Mouse (Mus musculus): ENCODE measurements around the gene Enpp1. TPM values are rescaled to one million over a fixed set of nuclear protein-coding genes. Genes with fewer than 3 reads are reported as not detected.
"Not testable (repeated sequence)": the region's sequence is repeated elsewhere in the genome, so short reads cannot be mapped to it uniquely, and the experiment has no call there.

Gene Enpp1
- total RNA-seq, 2 experiments from 2014 or later = 0.26 to 0.83 TPM

DNA sequence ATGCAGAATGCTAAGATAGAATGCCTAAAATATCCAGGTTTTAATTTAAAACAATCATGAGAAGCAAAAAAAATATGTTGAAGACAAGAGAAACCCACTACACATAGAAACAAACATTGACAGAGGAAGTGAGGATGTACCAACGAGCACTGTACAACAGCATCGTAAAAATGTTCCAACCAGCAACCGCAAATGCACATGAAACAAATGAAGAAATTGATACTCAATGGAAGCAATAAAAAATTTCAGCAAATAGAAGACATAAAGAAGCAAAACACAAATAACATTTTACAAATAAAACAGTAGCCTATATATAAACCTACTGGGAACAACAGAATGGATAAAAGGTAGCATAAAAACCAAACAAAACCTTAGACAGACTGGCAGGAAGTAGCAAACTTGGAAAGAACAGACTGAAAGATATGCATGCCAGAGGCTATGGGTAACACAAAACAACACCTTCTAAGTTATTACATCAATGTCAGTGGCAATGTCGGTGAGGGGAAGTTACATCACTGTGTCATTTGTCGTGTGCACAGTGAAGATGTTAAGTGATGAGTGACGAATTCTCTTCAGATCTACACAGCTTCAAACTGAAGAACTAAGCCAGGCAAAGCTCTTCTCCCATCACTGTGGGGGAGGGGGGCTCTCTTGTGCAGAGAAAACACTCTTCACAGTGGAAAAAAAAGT lies 71.6 kb downstream of the Enpp1 start:
- ATAC-seq (ENCODE audit: poor library complexity, severe bottlenecking) = peak; percentile 38

DNA sequence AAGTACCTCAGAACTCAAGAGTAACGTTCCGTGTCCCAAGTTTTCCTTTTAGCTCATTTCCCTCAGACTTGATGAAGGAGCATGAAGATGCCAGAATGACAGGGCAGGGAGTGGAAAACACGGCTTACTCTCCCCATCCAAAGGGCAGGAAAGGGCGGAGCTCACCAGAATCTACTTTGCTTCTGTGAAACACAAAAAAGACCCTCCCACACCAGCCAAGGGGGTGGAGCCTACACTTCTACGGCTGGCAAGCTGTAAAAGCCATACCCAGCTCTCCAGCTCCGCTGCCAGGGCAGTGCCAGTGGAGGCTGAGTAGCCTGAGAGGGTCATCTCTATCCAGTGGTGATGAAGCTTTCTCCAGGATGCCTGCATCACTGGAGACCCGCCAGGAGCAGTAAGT lies 72.4 kb downstream of the Enpp1 start:
- ATAC-seq (ENCODE audit: poor library complexity, severe bottlenecking) = no peak

DNA sequence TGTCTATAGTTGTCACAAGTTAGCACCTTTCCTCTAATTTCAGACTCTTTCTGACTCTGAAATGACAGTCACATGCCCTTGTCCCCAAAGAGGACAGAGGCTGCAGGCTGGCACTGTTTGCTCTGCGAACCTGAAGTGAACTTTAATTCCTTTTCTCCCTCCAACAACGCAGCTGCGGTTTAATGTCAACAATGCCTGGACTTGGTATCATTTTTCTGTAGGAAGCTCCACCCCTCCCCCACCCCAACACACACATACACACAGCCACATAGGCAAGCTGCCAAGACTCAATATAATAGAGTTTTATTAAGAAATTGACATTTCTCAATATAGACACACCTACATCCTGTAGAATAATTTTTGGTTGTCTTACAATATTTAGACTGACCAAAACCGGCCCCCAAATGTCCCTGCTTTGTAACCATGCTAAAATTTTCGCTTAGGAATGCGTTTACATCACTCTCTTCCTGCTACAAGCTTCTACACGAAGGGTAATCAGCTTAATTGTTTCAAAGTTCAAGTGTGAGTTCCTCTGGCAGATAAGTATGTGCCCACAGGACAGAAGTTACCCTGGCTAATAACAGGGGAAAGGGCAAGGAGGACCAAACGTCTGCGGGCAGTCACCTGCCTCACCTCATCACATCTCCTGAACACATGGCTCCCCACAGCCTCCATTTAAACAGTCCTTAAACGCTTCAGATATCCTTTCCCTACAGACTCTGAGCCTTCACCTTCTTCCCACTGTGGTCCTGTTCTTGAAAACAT lies 73.5 kb downstream of the Enpp1 start:
- ATAC-seq (ENCODE audit: poor library complexity, severe bottlenecking) = no peak

DNA sequence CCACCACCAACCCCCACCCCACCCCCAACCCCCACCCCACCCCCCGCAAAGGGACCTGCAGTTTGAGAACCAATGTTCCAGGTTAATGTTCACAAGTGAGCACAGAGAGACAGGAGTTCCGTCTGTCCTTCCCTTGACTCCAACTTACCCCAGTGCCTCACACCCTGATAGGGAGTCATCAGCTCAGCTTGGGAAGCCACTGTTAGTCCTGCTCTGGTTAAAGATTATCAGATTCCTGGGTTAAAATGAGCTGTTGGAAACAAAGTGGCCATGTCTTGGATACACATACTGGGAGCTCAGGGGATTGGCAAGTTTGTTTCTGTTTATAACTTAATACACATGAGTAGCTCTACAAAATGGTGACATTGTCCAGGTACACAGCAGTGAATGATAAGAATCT lies 75.0 kb downstream of the Enpp1 start:
- no peak for ATAC-seq (ENCODE audit: poor library complexity, severe bottlenecking)

DNA sequence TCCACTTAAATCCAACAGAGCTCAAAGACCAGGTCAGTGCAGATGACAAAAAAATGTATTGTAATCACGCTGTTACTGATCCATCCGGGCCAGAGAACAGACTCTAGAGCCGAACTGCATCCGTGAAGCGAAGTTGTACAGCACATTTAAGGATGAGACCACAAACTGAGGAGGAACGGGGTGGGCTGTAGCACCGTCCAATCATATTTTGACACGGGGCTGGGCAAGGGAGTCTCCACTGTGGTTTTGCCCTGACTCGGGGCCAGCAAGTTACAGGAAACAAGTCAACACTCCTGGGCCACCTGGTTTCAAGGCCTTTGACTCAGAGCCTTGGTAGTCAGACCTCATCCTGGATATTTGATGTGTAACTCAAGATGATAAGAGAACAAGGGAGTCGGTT lies 76.1 kb downstream of the Enpp1 start:
- ATAC-seq (ENCODE audit: poor library complexity, severe bottlenecking) = peak; percentile 53

DNA sequence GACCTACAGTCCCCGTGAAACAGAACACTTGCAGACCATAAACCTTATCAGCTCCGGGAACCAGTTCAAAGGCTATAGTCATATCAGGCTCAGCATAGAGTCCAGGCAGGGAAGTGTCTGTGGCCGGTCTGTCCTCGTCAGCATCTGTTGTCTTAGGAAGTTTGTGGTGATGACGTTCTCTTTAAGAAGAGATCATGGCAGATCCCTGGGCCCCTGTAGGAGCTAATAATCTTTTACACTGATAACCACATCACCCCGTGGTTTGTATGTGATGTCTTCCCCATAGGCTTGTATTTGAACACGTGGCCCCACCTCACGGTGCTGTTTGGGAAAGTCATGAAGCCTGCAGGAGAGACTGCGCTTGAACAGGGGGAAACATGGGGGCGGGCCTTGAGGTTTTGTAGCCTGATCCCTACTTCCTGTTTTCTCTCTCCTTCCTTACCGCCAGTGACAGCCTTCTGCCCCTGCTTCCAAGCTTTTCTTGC lies 76.6 kb downstream of the Enpp1 start:
- peak; percentile 78 for ATAC-seq (ENCODE audit: poor library complexity, severe bottlenecking)

DNA sequence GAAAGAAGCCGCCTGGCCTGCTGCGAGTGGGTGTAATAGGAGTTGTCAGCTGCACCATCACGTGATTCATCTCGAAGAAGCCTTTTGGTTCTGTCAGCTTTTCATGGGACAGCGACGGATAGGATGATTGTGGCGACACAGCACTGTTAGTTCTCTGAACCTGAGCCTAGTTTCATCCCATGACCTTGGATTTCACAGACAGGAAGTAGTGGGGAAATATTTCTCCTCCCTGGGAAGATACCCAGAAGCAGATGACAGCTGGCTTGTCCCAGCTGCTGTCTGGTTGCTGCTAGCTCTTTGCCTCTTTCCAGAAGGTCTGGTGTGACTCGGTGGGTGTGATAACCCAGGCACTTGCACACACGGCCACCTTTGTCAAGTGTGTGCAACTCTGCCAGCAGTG lies 77.7 kb downstream of the Enpp1 start:
- ATAC-seq (ENCODE audit: poor library complexity, severe bottlenecking) = peak; percentile 23; the same call in 1 of the 2 replicates

DNA sequence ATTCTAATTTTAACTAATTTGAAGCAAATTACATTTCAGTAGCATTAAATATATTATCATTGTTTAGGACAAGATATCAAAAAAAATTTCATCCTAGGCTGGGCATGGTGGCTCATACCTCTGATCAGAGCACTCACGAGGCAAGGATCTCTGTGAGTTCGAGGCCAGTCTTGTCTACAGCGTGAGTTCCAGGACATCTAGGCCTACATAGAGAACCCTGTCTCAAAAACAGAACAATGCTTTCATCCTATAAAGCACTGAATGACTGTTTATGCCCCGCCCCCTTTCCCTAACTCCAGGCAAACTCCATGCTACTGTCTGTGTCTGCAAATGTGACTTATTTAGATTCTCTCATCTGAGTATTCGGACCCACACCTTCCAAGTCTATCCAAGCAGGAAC lies 80.8 kb downstream of the Enpp1 start:
- no peak for ATAC-seq (ENCODE audit: poor library complexity, severe bottlenecking)

DNA sequence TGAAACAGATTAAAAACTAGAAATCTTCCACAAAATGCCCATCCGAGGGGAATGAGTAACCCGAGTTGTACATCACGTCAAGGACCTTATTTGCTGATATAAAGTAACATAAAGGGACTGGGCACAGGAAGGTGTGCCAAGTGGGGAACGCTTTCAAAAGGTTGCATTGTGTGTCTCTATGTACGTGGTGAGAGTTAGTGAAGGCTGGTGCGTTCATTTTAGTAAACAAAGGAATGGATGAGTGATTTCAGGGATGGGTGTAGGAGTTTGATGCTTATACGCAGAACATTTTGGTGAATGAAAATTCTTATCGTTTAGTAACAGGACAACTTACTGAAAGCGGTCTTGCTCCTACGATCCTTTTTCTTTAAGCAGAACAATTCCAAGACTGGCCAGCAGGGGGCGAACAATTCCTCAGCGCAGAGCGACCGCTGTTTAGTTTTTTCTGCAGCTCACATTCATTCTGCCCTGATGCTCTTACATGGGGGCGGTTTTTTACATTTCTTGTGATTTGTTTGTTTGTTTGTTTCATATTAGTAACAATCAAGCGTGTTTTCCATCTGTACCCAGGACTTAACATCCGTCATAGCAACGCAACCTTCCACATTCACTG lies 81.4 kb downstream of the Enpp1 start:
- ATAC-seq (ENCODE audit: poor library complexity, severe bottlenecking) = peak; percentile 60

DNA sequence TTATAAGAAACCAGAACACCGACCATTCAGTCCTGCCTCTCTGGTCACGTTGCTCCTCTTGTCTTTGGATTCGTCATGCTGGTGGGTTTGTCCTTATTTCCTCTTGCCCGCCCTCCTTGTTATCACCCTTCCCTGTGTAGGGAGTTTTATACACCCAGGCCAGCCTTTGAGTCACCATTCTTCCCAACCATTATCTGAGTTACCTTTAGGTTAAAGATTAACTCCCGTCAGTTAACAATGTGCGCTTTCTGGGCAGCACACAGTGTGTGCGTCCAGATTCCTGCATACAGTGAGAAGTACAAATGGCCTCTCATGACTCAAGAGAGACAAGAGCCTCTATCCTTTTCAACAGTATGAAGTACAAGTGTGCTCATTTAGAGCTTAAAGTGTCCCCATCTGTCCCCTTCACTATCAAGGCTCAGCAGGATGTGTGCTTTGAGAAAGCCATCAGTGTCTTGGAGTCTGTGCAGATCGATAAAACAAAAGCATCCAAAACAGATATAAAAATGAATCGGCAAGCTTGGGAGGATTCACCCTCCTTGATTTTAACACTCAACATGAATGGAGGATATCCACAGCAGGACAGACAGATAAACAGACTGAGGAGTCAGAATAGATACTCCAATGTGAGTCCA lies 82.8 kb downstream of the Enpp1 start:
- no peak for ATAC-seq (ENCODE audit: poor library complexity, severe bottlenecking)

DNA sequence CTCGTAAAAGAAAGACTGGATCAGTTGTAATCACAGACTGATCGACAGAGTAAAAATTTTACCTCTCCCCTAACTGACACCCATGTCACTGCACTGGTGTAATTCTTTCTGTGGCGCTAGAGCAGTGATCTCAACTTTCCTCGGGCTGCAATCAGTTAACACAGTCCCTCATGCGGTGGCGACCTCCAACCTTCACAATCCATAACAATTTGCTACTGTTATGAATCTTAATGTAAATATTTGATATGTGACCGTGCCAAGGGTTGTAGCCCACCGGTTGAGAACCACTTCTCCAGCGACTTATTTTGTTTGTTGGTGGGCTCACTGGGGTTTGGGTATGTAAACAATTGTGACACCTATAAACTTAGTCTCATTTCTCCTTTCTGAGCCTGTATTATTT lies 83.5 kb downstream of the Enpp1 start:
- ATAC-seq (ENCODE audit: poor library complexity, severe bottlenecking) = no peak

DNA sequence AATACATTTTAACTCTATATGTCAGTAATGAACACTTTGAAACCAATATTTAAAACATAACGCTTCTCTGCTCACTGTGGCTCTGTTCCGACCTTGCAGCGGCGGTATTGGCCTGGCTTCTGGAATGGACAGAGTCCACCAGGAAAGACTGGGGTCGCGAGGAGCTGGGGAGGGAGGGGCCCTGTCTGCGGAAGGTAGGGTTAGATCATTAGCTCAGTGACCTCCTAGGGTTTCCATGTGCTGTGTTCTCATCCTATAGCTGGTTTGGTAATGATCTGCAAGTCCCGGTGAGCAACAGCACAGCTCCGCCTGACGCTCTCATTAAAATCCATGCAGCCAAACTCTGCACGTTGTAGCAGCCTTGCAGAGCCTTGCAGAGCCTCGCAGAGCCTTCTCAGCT lies 84.7 kb downstream of the Enpp1 start:
- ATAC-seq (ENCODE audit: poor library complexity, severe bottlenecking) = no peak

DNA sequence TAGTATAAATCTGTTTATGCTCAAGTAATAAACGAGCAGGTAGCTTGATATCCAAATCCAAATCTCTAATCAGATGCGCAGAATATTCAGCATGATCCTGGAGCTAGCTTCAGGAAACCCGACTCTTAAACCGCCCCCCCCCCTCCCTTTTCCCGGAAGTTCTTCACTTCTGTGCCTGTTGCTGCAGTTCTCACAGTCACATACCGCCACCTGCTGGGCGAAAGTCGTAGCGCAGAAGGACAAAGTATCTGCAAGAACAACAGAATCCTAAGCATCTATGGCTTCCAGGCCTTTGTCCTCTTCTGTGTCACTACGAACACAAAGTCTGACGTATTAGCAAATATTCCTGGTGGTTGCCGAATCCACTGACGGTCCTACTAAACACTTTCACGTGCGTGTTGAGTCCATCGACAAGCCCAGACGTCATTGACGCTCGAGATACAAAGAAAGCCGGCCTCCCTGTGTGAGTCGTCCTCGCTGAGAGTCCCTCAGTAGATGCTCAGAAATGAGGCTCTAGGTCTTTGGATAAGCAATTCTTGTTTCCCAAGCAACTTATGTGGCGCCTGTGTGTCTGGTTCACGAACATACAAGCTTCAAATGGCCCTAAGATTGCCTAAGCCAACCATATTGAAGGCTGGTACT lies 86.8 kb downstream of the Enpp1 start:
- peak; percentile 76 for ATAC-seq (ENCODE audit: poor library complexity, severe bottlenecking)

DNA sequence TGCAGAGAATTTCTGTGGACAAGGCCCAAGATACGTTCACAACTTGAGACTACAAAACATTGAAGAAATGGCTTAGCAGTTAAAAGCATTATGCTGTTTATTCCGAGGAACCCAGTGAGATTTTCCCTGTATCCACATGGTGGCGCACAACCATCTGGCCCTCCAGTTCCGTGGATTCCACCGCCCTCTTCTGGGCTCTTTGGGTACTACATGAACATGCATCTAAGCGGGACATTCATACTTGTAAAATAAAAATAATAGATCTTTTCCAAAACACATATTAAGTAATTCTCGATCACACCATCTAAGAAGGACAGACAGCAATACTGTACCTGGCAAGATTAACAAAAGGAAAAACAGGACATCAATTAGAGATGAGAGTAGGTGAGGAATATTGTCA lies 89.4 kb downstream of the Enpp1 start:
- ATAC-seq (ENCODE audit: poor library complexity, severe bottlenecking) = peak; percentile 92

DNA sequence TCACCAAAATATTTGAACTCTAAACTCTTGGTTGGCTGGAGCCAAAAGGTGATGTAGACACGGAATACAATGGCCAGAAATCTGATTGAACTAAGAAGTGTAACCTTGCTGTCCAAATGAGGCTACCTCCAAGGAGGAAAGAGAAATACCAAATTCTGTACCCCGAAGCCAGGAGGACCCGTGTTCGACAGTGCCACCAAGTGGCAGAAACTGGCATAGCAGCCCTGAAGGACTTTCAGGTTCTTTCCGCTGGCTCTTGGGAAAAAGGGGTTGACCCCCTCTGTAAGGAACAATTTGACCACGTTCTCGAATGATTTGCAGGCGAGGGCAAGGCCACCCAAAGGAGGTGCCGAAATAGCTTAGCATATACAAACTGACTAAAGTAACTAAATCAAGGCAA lies 90.4 kb downstream of the Enpp1 start:
- ATAC-seq (ENCODE audit: poor library complexity, severe bottlenecking) = peak; percentile 69

DNA sequence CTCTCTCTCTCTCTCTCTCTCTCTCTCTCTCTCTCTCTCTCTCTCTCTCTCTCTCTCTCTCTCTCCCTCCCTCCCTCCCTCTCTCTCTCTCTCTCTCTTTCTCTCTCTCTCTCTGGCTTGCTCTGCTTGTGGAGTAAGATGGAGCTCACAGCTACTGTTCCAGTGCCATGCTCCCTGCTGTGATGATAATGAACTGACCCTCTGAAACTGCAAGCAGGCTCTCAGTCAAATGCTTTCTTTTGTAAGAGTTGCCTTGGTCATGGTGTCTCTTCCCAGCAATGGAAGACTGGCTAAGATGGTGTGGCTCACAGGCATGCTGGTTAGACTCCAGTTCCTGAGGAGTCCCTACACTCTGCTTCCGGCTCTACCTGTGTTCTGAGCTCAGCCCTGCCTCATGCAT lies 95.4 kb downstream of the Enpp1 start:
- ATAC-seq (ENCODE audit: poor library complexity, severe bottlenecking) = not testable (repeated sequence)

DNA sequence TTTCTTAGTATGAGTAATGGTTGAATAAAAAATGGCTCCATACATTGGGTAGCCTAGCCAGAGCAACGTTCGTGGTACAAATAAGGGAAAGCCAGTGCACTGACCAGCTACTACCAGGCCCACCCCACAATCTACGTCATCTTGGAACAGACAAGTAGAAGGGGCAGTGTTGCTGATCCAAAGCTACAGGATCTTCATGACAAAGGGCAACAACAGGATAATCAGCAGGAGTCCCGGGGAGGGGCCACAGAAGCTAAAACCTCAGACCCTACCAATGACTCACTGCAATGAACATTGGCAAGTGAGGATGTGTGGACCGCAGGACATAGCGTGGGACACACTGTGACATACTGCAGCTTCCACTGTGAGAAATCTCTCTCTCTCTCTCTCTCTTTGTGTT lies 96.2 kb downstream of the Enpp1 start:
- no peak for ATAC-seq (ENCODE audit: poor library complexity, severe bottlenecking)

DNA sequence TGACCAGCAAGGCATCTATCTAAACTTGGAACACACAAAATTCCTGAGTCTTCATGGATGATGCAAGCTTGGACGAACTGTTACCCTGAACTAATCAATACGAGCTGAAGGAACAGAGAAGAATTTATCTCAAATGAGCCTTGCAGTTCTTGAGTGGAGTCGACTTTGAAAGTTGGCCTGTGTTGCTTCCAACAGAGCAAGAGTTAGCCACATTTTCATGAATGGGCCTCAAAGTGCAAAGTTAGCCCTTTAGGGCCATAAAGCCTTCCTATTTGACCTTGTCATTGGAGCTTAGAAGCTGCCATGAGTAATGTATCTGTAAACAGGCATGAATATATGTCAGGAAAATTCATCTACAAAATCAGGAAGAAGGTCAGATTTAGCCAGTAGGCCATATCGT lies 97.2 kb downstream of the Enpp1 start:
- ATAC-seq (ENCODE audit: poor library complexity, severe bottlenecking) = no peak

DNA sequence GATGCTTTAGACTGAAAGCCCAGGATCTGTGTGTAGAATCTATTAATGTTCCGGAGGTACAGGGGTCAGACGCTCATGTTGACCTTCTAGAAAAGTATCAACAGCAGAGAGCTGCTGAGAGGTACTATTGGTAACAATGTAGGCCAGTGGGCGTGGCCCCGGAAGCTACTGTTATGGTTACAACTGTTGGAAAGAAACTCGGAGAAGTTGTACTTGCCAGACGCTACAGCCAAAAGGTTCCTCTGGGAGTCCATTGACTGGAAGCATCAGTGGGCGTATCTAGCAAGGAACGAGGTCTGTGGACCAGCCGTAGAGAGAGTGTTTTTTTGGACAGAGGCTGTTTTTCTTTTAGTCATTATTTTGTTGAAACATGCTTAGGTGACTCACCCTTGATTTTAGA lies 102.2 kb downstream of the Enpp1 start:
- no peak for ATAC-seq (ENCODE audit: poor library complexity, severe bottlenecking)

DNA sequence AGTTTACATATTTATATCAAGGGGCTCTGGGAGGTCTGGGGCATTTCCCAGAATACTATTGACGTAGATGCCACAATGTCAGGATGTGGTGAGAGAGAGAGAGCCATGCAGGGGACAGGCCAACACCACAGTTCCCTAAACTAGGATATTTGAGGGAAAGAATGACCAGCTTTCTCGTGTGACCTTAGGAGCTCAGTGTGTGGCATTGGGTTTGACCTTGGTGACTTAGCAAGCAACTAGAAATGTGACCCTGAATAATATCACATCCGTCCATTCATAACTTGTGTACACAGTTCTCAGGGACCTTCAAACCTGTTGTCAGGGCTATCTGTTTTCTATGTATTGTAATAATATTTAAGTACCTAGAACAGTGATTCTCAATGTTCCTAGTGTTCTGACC lies 102.8 kb downstream of the Enpp1 start:
- no peak for ATAC-seq (ENCODE audit: poor library complexity, severe bottlenecking)

DNA sequence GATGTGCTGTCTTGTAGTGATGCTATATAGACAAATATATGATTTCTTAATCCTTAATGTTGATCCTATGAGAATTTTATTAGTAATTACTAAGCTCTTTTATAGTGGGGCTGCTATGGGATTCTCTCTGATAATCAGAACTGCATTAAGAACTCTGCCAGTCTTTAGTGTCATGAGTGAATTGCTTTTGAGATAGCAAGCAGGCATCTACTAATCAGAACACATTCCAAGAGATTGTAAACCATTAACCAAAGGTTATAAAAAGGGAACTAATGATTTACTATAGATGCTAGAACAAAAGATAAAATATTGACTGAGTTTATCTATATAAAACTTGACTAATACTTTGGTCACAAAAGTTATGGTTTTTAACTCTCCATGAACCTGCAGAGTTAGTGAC lies 108.2 kb downstream of the Enpp1 start:
- ATAC-seq (ENCODE audit: poor library complexity, severe bottlenecking) = no peak
